Mouse (Mus musculus) megakaryocyte, embryonic 14.5 days (primary cell): ENCODE measurements around the gene 9530003J23Rik.

Experiments
- FLI1 ChIP-seq: IDR thresholded peaks from 2 replicates; pipeline ENCODE4 v1.6.1; 2012; ENCODE audit warnings: low read length, inconsistent platforms, mixed read lengths
- GATA1 ChIP-seq: IDR thresholded peaks from 3 replicates; pipeline ENCODE4 v1.6.1; 2012; ENCODE audit warnings: mixed read lengths, low read length, inconsistent platforms, borderline replicate concordance

- TF ChIP-seq FLI1: no peak
- TF ChIP-seq GATA1: no peak
Observed at GRCm38 (mm10) chr10:117193364-117193763, 45.1 kb downstream of the 9530003J23Rik start.
